Mouse (Mus musculus) heart, embryonic 12.5 days (tissue): ENCODE measurements around the gene Gm29735. TPM values are rescaled to one million over a fixed set of nuclear protein-coding genes. Genes with fewer than 3 reads are reported as not detected.
"Not testable (repeated sequence)": the region's sequence is repeated elsewhere in the genome, so short reads cannot be mapped to it uniquely, and the experiment has no call there.

ENCODE experiments used
- ATAC-seq: fragments of 200-750 bp; cut with Nextera tagmentation; 2 replicates; pipeline ENCODE4 v1.8.0; 2017; ENCODE audit warnings: moderate TSS enrichment, moderate library complexity; ENCODE audit not compliant: insufficient number of reproducible peaks, low FRiP score
- H3K27ac ChIP-seq: fragments of 300-500 bp; sonication (generic); 2 replicates; pipeline ENCODE4 v1.5.1; 2016; ENCODE audit warnings: mild to moderate bottlenecking, moderate library complexity; ENCODE audit not compliant: poor library complexity, severe bottlenecking
- H3K27me3 ChIP-seq: fragments of 300-500 bp; sonication (generic); replicated peaks from 2 replicates; pipeline ENCODE4 v1.6.1; 2016; ENCODE audit warnings: mild to moderate bottlenecking, moderate library complexity
- H3K36me3 ChIP-seq: fragments of 300-500 bp; sonication (generic); 2 replicates; pipeline ENCODE4 v1.6.1; 2016; ENCODE audit warnings: mild to moderate bottlenecking, moderate library complexity
- H3K4me1 ChIP-seq: fragments of 300-500 bp; sonication (generic); replicated peaks from 2 replicates; pipeline ENCODE4 v1.6.1; 2016; ENCODE audit warnings: mild to moderate bottlenecking
- H3K4me2 ChIP-seq: fragments of 300-500 bp; sonication (generic); 2 replicates; pipeline ENCODE4 v1.6.1; 2016; ENCODE audit warnings: mild to moderate bottlenecking, moderate library complexity
- H3K4me3 ChIP-seq: fragments of 300-500 bp; sonication (generic); 2 replicates; pipeline ENCODE4 v1.5.1; 2016; ENCODE audit warnings: mild to moderate bottlenecking
- H3K9ac ChIP-seq: fragments of 300-500 bp; sonication (generic); 2 replicates; pipeline ENCODE4 v1.6.1; 2016; ENCODE audit warnings: mild to moderate bottlenecking, moderate library complexity
- H3K9me3 ChIP-seq: fragments of 300-500 bp; sonication (generic); replicated peaks from 2 replicates; pipeline ENCODE4 v1.6.1; 2016; ENCODE audit warnings: mild to moderate bottlenecking, moderate library complexity
- WGBS: fragments of 180-500 bp; shearing (Covaris S2); methylation state at CpG from one replicate; pipeline ENCODE4 v1.1.7; 2016; 5-methylcytosine and 5-hydroxymethylcytosine counted together
- polyA plus RNA-seq: library from polyadenylated mRNA; unstranded; fragments of >200 nt; fragmentation: Nextera tagmentation; extraction: Ambion mirVana; gene quantifications from 2 replicates; pipeline ENCODE4 v1.2.1, GENCODE M21; 2016

The Gm29735 gene
- polyA plus RNA-seq: not detected in 2 replicates

- not testable (repeated sequence) for H3K4me3 ChIP-seq, H3K9ac ChIP-seq, H3K36me3 ChIP-seq, H3K4me2 ChIP-seq, H3K9me3 ChIP-seq, H3K27ac ChIP-seq, H3K4me1 ChIP-seq, H3K27me3 ChIP-seq, ATAC-seq
- 47% methylated on average over 2 of the region's 2 CpGs for WGBS
Measured at GRCm38 (mm10) chr7:142157013-142157412, at the start of gene Gm29735. Gm29735 (minus strand) TSS chr7:142157113.

- 0 out of 2 replicates have a peak, but pooled peaks cover 6% of the 10 kb centered on the region for H3K27me3 ChIP-seq
- no peak overlapping the region for H3K4me2 ChIP-seq
- H3K4me3 ChIP-seq: no peak overlapping the region
- H3K9ac ChIP-seq: no peak overlapping the region
- H3K9me3 ChIP-seq: no peaks in the 10 kb centered on the region
- no peak for ATAC-seq
- H3K36me3 ChIP-seq: no peaks in the 10 kb centered on the region
- no peak overlapping the region for H3K27ac ChIP-seq
- no peaks in the 10 kb centered on the region for H3K4me1 ChIP-seq
Measured at GRCm38 (mm10) chr7:142205488-142205887, 48.6 kb upstream of the Gm29735 start.

- no peak for ATAC-seq
Measured at GRCm38 (mm10) chr7:142201064-142201463, 44.2 kb upstream of the Gm29735 start, which contains the start of gene Krtap5-3. Krtap5-3 (plus strand) TSS chr7:142201364.

GRCm38 (mm10) chr7:142198748-142199147, 41.8 kb upstream of the Gm29735 start:
- Histone ChIP-seq H3K4me1 (no peaks in the 10 kb centered on the region), H3K4me3 (no peak overlapping the region), H3K9me3 (0 out of 2 replicates have a peak, but pooled peaks cover 7% of the 10 kb centered on the region), H3K9ac (no peak overlapping the region), H3K27me3 (0 out of 2 replicates have a peak, but pooled peaks cover 4% of the 10 kb centered on the region), H3K4me2 (no peak overlapping the region), H3K27ac (no peak overlapping the region), H3K36me3 (no peaks in the 10 kb centered on the region)
- no peak for ATAC-seq
- 63% methylated on average over 2 of the region's 2 CpGs for WGBS

More at GRCm38 (mm10) chr7:142201064-142201463, 44.2 kb upstream of the Gm29735 start, which contains the start of gene Krtap5-3:
- no peak within 1 kb of the TSS for H3K27ac ChIP-seq
- H3K27me3 ChIP-seq: 0 out of 2 replicates have a peak, but pooled peaks cover 4% of the 10 kb centered on the region
- WGBS: 48% methylated on average over 1 of the region's 1 CpGs
- no peaks in the 10 kb centered on the region for H3K9me3 ChIP-seq
- H3K9ac ChIP-seq: no peak within 1 kb of the TSS
- H3K4me2 ChIP-seq: no peak within 1 kb of the TSS
- H3K36me3 ChIP-seq: no peaks in the 10 kb centered on the region
- no peaks in the 10 kb centered on the region for H3K4me1 ChIP-seq
- H3K4me3 ChIP-seq: no peak within 1 kb of the TSS

- ATAC-seq: no peak
- H3K4me3 ChIP-seq: no peak within 1 kb of the TSS
- WGBS: 35% methylated on average over 2 of the region's 2 CpGs
Measured at GRCm38 (mm10) chr7:142190289-142190688, 33.4 kb upstream of the Gm29735 start, which contains the start of gene Gm10153. Gm10153 (minus strand) TSS chr7:142190389.

GRCm38 (mm10) chr7:142188156-142188555, 31.2 kb upstream of the Gm29735 start:
- 67% methylated on average over 2 of the region's 2 CpGs for WGBS
- ATAC-seq: no peak
- Histone ChIP-seq H3K4me3 (no peak overlapping the region), H3K9me3 (no peaks in the 10 kb centered on the region), H3K27ac (no peak overlapping the region), H3K4me1 (no peaks in the 10 kb centered on the region), H3K27me3 (peaks cover 3% of the 10 kb centered on the region; the same call in 1 of the 2 replicates), H3K36me3 (no peaks in the 10 kb centered on the region), H3K9ac (no peak overlapping the region), H3K4me2 (no peak overlapping the region)

More at GRCm38 (mm10) chr7:142190289-142190688, 33.4 kb upstream of the Gm29735 start, which contains the start of gene Gm10153:
- Histone ChIP-seq H3K9me3 (0 out of 2 replicates have a peak, but pooled peaks cover 7% of the 10 kb centered on the region), H3K27me3 (peaks cover 3% of the 10 kb centered on the region; the same call in 1 of the 2 replicates), H3K9ac (no peak within 1 kb of the TSS), H3K4me1 (no peaks in the 10 kb centered on the region), H3K27ac (no peak within 1 kb of the TSS), H3K36me3 (no peaks in the 10 kb centered on the region), H3K4me2 (no peak within 1 kb of the TSS)

- Histone ChIP-seq H3K4me1 (no peaks in the 10 kb centered on the region), H3K36me3 (no peaks in the 10 kb centered on the region), H3K4me3 (no peak overlapping the region), H3K4me2 (no peak overlapping the region), H3K9me3 (no peaks in the 10 kb centered on the region; the same call in 1 of the 2 replicates), H3K9ac (no peak overlapping the region), H3K27ac (no peak overlapping the region), H3K27me3 (no peaks in the 10 kb centered on the region)
- ATAC-seq: no peak
- WGBS: 39% methylated on average over 1 of the region's 1 CpGs
Measured at GRCm38 (mm10) chr7:142181021-142181420, 24.1 kb upstream of the Gm29735 start.

- H3K9ac ChIP-seq: no peak overlapping the region
- no peaks in the 10 kb centered on the region for H3K27me3 ChIP-seq
- ATAC-seq: no peak
- H3K27ac ChIP-seq: no peak overlapping the region
- no peak overlapping the region for H3K4me2 ChIP-seq
- no peaks in the 10 kb centered on the region for H3K36me3 ChIP-seq
- no peaks in the 10 kb centered on the region; the same call in 1 of the 2 replicates for H3K9me3 ChIP-seq
- H3K4me1 ChIP-seq: no peaks in the 10 kb centered on the region
- WGBS: 63% methylated on average over 1 of the region's 1 CpGs
- no peak overlapping the region for H3K4me3 ChIP-seq
Measured at GRCm38 (mm10) chr7:142178685-142179084, 21.8 kb upstream of the Gm29735 start.

- H3K27ac ChIP-seq, H3K9me3 ChIP-seq, H3K36me3 ChIP-seq, H3K4me2 ChIP-seq, H3K4me1 ChIP-seq, H3K27me3 ChIP-seq, ATAC-seq, H3K4me3 ChIP-seq, H3K9ac ChIP-seq: not testable (repeated sequence)
Measured at GRCm38 (mm10) chr7:142175905-142176304, 19.0 kb upstream of the Gm29735 start, which contains the start of gene Krtap5-2. Krtap5-2 (minus strand) TSS chr7:142176005.

- Histone ChIP-seq H3K36me3 (no peaks in the 10 kb centered on the region), H3K27me3 (peaks cover 6% of the 10 kb centered on the region; the same call in 1 of the 2 replicates), H3K27ac (no peak overlapping the region), H3K9me3 (no peaks in the 10 kb centered on the region), H3K4me1 (no peaks in the 10 kb centered on the region), H3K9ac (no peak overlapping the region), H3K4me2 (no peak overlapping the region), H3K4me3 (no peak overlapping the region)
- no peak for ATAC-seq
- WGBS: 47% methylated on average over 3 of the region's 3 CpGs
Measured at GRCm38 (mm10) chr7:142169836-142170235, 12.9 kb upstream of the Gm29735 start.

- H3K4me1 ChIP-seq, H3K9me3 ChIP-seq, H3K4me2 ChIP-seq, H3K36me3 ChIP-seq, H3K9ac ChIP-seq, H3K4me3 ChIP-seq, ATAC-seq, H3K27ac ChIP-seq, H3K27me3 ChIP-seq: not testable (repeated sequence)
Measured at GRCm38 (mm10) chr7:142165639-142166038, 8.7 kb upstream of the Gm29735 start, which contains the start of gene Gm4553. Gm4553 (minus strand) TSS chr7:142165739.

GRCm38 (mm10) chr7:142159366-142159765, 2.5 kb upstream of the Gm29735 start:
- ATAC-seq: no peak
- no peaks in the 10 kb centered on the region; the same call in 1 of the 2 replicates for H3K27me3 ChIP-seq
- WGBS: 84% methylated on average over 3 of the region's 3 CpGs
- no peak overlapping the region for H3K9ac ChIP-seq
- no peak overlapping the region for H3K27ac ChIP-seq
- H3K4me2 ChIP-seq: no peak overlapping the region
- no peaks in the 10 kb centered on the region for H3K36me3 ChIP-seq
- H3K9me3 ChIP-seq: no peaks in the 10 kb centered on the region
- no peak overlapping the region for H3K4me3 ChIP-seq
- H3K4me1 ChIP-seq: no peaks in the 10 kb centered on the region
